Mouse (Mus musculus) spleen, adult 2 months (tissue): Measurements from ENCODE around the gene Capza3.

ENCODE experiments used
- CTCF ChIP-seq: fragments of 200-500 bp; IDR thresholded peaks from 2 replicates; pipeline ENCODE4 v1.5.1; 2011; ENCODE audit warnings: mild to moderate bottlenecking, inconsistent platforms; ENCODE audit not compliant: insufficient read depth, insufficient read length, insufficient replicate concordance; ENCODE audit errors: extremely low read depth
- POLR2A ChIP-seq: fragments of 200-500 bp; IDR thresholded peaks from 2 replicates; pipeline ENCODE4 v1.6.1; 2011; ENCODE audit warnings: low read depth, low read length, inconsistent platforms

DNA sequence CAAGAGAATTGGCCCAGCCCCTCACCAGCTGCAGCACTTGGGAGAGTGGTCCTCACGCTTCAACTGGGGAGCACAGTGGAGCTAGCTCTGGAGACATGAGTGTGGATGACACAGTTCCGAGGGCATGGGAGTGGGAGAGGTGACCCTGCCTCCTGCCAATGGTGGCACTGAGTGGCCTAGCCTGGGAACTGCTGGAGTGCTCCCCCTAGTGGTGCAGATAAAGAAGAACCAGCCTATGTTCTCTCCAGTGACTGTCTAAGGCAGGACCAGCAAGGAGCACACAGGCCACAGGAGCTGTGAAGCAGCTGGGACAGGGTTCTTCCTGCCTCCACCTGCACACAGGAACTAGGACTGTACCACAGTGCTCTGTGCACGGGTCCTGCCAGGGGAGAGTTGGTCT is 40.7 kb downstream of the Capza3 start:
- TF ChIP-seq CTCF, result no peak
- TF ChIP-seq POLR2A, result no peak
